Mouse (Mus musculus): ENCODE results near the gene Cpeb3. TPM values are rescaled to one million over a fixed set of nuclear protein-coding genes. Genes with fewer than 3 reads are reported as not detected.

The Cpeb3 gene
- polyA plus RNA-seq, 1 experiment from 2014 or later = 8.2 TPM

DNA sequence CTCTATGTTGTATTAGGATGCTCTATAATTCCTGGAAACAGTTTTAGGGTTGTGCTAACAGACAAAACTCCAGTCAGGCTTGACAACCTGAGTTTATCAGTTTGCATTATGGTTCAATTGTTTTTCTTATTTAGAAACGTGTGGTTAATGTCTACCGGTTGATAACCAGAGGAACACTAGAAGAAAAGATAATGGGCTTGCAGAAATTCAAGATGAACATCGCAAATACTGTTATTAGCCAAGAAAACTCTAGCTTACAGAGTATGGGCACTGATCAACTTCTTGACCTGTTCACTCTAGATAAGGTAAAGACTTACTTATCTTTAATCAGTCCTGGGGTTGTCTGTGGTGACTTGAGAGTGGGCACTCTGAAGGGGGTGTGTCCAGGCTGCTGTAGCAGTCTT lies 198.5 kb downstream of the Cpeb3 start:
- H3K27ac ChIP-seq (ENCODE audit: low read length) = no peak overlapping the region
- no peak overlapping the region for H3K4me2 ChIP-seq (ENCODE audit: low read depth, low read length)
- H3K27me3 ChIP-seq (ENCODE audit: control insufficient read depth, insufficient read depth, low read length) = no peaks in the 10 kb centered on the region
- H3K9me3 ChIP-seq (replicated peaks; ENCODE audit: control insufficient read depth, low read length) = no peaks in the 10 kb centered on the region
- ATAC-seq (replicated peaks; ENCODE audit: extremely low read depth, insufficient read depth, low FRiP score) = no peak
- no peak overlapping the region for H3K4me3 ChIP-seq (ENCODE audit: low read length)
- H3K36me3 ChIP-seq (ENCODE audit: control insufficient read depth, insufficient read depth) = peaks cover 40% of the 10 kb centered on the region
- 78% methylated on average over 3 of the region's 3 CpGs for WGBS
- H3K4me1 ChIP-seq (ENCODE audit: control insufficient read depth, insufficient read depth, low read length) = no peaks in the 10 kb centered on the region
- H3K9ac ChIP-seq (ENCODE audit: low read length) = no peak overlapping the region

DNA sequence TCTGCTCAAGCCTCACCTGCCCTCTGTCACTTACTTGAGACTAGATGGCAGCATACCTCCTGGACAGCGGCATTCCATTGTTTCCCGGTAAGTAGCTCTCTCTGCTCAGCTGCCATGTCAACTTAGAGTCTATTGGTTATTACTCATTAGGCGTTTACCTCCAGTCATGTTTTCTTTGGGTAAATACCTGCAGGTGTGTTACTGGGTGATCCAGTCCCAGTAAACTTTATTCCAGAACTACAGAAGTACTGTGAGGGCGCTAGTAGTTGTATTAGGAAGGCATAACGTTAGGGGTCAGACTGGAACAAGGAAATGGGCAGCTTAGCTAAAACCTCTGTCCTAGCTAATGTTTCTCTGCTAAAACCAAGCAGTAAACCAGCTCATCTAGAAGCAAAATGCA lies 203.8 kb downstream of the Cpeb3 start:
- 86% methylated on average over 5 of the region's 5 CpGs for WGBS
- ATAC-seq (replicated peaks; ENCODE audit: extremely low read depth, insufficient read depth, low FRiP score) = no peak
- Histone ChIP-seq H3K9me3 (replicated peaks; ENCODE audit: control insufficient read depth, low read length) (no peaks in the 10 kb centered on the region), H3K4me1 (ENCODE audit: control insufficient read depth, insufficient read depth, low read length) (no peaks in the 10 kb centered on the region), H3K27ac (ENCODE audit: low read length) (no peak overlapping the region), H3K27me3 (ENCODE audit: control insufficient read depth, insufficient read depth, low read length) (no peaks in the 10 kb centered on the region), H3K36me3 (ENCODE audit: control insufficient read depth, insufficient read depth) (peaks cover 40% of the 10 kb centered on the region), H3K4me2 (ENCODE audit: low read depth, low read length) (no peak overlapping the region), H3K9ac (ENCODE audit: low read length) (no peak overlapping the region), H3K4me3 (ENCODE audit: low read length) (no peak overlapping the region)

Other genes with a start within 250 kb of the Cpeb3 start
- gene March5, start 1.1 kb downstream of the Cpeb3 start, polyA plus RNA-seq (2015; fragmentation: Nextera tagmentation; extraction: Ambion mirVana) = 77.0 and 80.2 TPM in 2 replicates
- gene Ide, start 129.3 kb upstream of the Cpeb3 start, polyA plus RNA-seq (2015; fragmentation: Nextera tagmentation; extraction: Ambion mirVana) = 81.9 and 85.6 TPM in 2 replicates
- 43.7 and 51.5 TPM in 2 replicates for gene Kif11, start 167.8 kb upstream of the Cpeb3 start, polyA plus RNA-seq (2015; fragmentation: Nextera tagmentation; extraction: Ambion mirVana)
- 13.0 and 13.1 TPM in 2 replicates for gene Hhex, start 226.2 kb upstream of the Cpeb3 start, polyA plus RNA-seq (2015; fragmentation: Nextera tagmentation; extraction: Ambion mirVana)

Measured in heart, embryonic 16.5 days (tissue).